Mouse (Mus musculus) kidney, embryonic 14.5 days (tissue): ENCODE data around the gene Smoc1. TPM values are rescaled to one million over a fixed set of nuclear protein-coding genes. Genes with fewer than 3 reads are reported as not detected.

Experiments
- ATAC-seq: fragments of 200-750 bp; cut with Nextera tagmentation; 2 replicates; pipeline ENCODE4 v1.8.0; 2017; ENCODE audit warnings: moderate number of reproducible peaks, mild to moderate bottlenecking, moderate TSS enrichment, moderate library complexity; ENCODE audit not compliant: low FRiP score, low TSS enrichment
- H3K27ac ChIP-seq: fragments of 300-500 bp; sonication (generic); 2 replicates; pipeline ENCODE4 v1.5.1; 2014; ENCODE audit warnings: low read depth, mild to moderate bottlenecking, low read length, moderate library complexity, mixed read lengths
- H3K27me3 ChIP-seq: fragments of 300-500 bp; sonication (generic); 2 replicates; pipeline ENCODE4 v1.6.1; 2014; ENCODE audit warnings: mild to moderate bottlenecking, low read length; ENCODE audit not compliant: control insufficient read depth, insufficient read depth
- H3K36me3 ChIP-seq: fragments of 300-500 bp; sonication (generic); 2 replicates; pipeline ENCODE4 v1.6.1; 2014; ENCODE audit warnings: low read length, mixed read lengths; ENCODE audit not compliant: control insufficient read depth, insufficient read depth
- H3K4me1 ChIP-seq: fragments of 300-500 bp; sonication (generic); 2 replicates; pipeline ENCODE4 v1.6.1; 2014; ENCODE audit warnings: low read length, mixed read lengths; ENCODE audit not compliant: control insufficient read depth, insufficient read depth
- H3K4me2 ChIP-seq: fragments of 300-500 bp; sonication (generic); replicated peaks from 2 replicates; pipeline ENCODE4 v1.6.1; 2014; ENCODE audit warnings: low read depth, mild to moderate bottlenecking, low read length
- H3K4me3 ChIP-seq: fragments of 300-500 bp; sonication (generic); 2 replicates; pipeline ENCODE4 v1.5.1; 2014; ENCODE audit warnings: mild to moderate bottlenecking, low read length
- H3K9ac ChIP-seq: fragments of 300-500 bp; sonication (generic); 2 replicates; pipeline ENCODE4 v1.6.1; 2014; ENCODE audit warnings: low read depth, mild to moderate bottlenecking, low read length, moderate library complexity
- H3K9me3 ChIP-seq: fragments of 300-500 bp; sonication (generic); 2 replicates; pipeline ENCODE4 v1.6.1; 2016; ENCODE audit warnings: low read length; ENCODE audit not compliant: control insufficient read depth
- WGBS: fragments of 180-500 bp; shearing (Covaris S2); extraction: QIAGEN DNeasy Blood & Tissue Kit; methylation state at CpG from one replicate; pipeline ENCODE4 v1.1.7; 2014; 5-methylcytosine and 5-hydroxymethylcytosine counted together
- polyA plus RNA-seq: library from polyadenylated mRNA; unstranded; fragments of >200 nt; fragmentation: Nextera tagmentation; extraction: Ambion mirVana; gene quantifications from 2 replicates; pipeline ENCODE4 v1.2.1, GENCODE M21; 2014

The Smoc1 gene
- polyA plus RNA-seq, 1 experiment from 2014 or later = 1.0 TPM

DNA sequence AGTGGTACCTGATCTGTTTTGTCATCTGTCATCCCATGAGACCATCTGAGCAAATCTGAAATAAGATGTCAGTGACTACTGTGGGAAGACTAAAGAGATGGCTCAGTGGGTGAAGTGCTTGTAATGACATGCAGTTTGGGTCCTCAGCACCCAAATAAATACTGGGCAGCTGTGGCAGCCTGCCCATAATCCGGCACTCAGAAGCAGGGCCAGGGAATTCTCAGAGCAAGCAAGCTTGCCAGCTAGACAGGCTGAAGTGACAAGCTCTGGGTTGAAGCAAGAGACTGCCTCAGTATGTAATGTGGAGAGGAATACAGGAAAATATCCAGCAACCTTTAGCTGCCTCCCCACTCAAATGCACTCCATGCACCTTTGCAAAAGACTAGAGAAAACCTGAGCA is 58.6 kb downstream of the Smoc1 start:
- Histone ChIP-seq H3K27me3 (peaks cover 6% of the 10 kb centered on the region; the same call in 1 of the 2 replicates), H3K4me2 (no peak overlapping the region), H3K9me3 (no peaks in the 10 kb centered on the region), H3K36me3 (no peaks in the 10 kb centered on the region), H3K4me3 (no peak overlapping the region), H3K9ac (no peak overlapping the region), H3K27ac (no peak overlapping the region), H3K4me1 (no peaks in the 10 kb centered on the region)
- 63% methylated on average over 1 of the region's 1 CpGs for WGBS
- no peak for ATAC-seq

DNA sequence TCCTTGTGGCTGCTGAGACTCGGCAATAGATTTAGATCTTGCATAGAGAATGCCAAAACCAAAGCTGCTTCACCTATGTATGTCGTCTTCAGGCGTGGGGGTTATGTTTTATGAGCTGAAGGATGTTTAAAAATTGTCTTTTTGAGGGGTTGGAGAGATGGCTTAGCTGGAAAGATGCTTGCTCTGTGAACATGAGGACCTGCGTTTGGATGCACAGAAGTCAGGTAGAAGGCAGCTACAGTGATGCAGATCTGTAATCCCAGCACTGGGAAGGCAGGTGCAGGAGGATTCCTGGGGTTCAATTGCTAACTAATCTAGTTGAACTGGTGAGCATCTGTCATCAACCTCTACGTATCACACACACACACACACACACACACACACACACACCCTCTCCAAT is 61.5 kb downstream of the Smoc1 start:
- Histone ChIP-seq H3K4me1 (no peaks in the 10 kb centered on the region), H3K27me3 (peaks cover 16% of the 10 kb centered on the region; the same call in 1 of the 2 replicates), H3K9ac (no peak overlapping the region), H3K9me3 (no peaks in the 10 kb centered on the region), H3K27ac (no peak overlapping the region), H3K36me3 (no peaks in the 10 kb centered on the region), H3K4me2 (no peak overlapping the region), H3K4me3 (no peak overlapping the region)
- 24% methylated on average over 5 of the region's 5 CpGs for WGBS
- ATAC-seq = no peak

DNA sequence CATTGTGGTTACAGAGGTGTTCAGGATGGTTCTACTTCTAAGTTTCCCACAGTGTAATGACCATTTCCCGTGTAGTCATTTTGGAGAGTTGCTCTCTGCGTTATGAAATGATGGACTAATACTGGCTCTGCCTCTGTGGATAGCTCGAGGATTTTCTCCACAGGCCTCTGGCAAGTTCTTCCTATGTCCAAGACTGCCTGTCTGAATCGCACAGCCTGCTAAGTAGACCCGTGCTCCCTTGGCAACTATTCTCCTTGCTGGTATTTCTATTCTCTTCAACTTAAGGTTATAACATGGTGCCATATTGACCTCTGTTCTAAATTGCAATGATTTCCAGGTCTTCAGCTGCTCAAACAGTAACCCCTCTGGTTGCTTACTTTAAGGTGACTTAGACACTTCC is 65.0 kb downstream of the Smoc1 start:
- no peak overlapping the region for H3K9ac ChIP-seq
- no peak overlapping the region for H3K4me3 ChIP-seq
- no peak overlapping the region for H3K27ac ChIP-seq
- H3K4me2 ChIP-seq = no peak overlapping the region
- peaks cover 16% of the 10 kb centered on the region; the same call in 1 of the 2 replicates for H3K27me3 ChIP-seq
- H3K4me1 ChIP-seq = no peaks in the 10 kb centered on the region; the same call in 1 of the 2 replicates
- ATAC-seq = no peak
- H3K9me3 ChIP-seq = no peaks in the 10 kb centered on the region
- 83% methylated on average over 5 of the region's 5 CpGs for WGBS
- H3K36me3 ChIP-seq = no peaks in the 10 kb centered on the region

- Histone ChIP-seq H3K36me3 (no peaks in the 10 kb centered on the region), H3K9ac (no peak overlapping the region), H3K4me1 (no peaks in the 10 kb centered on the region; the same call in 1 of the 2 replicates), H3K9me3 (no peaks in the 10 kb centered on the region), H3K4me2 (no peak overlapping the region), H3K27ac (no peak overlapping the region), H3K4me3 (no peak overlapping the region), H3K27me3 (peaks cover 10% of the 10 kb centered on the region; the same call in 1 of the 2 replicates)
- ATAC-seq = no peak
- 77% methylated on average over 3 of the region's 3 CpGs for WGBS
Measured at GRCm38 (mm10) chr12:81092641-81093040, 66.0 kb downstream of the Smoc1 start.

- no peak overlapping the region for H3K4me2 ChIP-seq
- no peak overlapping the region for H3K9ac ChIP-seq
- no peaks in the 10 kb centered on the region for H3K36me3 ChIP-seq
- H3K9me3 ChIP-seq = no peaks in the 10 kb centered on the region
- H3K4me3 ChIP-seq = no peak overlapping the region
- no peak overlapping the region for H3K27ac ChIP-seq
- H3K4me1 ChIP-seq = no peaks in the 10 kb centered on the region; the same call in 1 of the 2 replicates
- H3K27me3 ChIP-seq = peaks cover 10% of the 10 kb centered on the region; the same call in 1 of the 2 replicates
- WGBS = 53% methylated on average over 7 of the region's 7 CpGs
- no peak for ATAC-seq
Measured at GRCm38 (mm10) chr12:81093211-81093610, 66.6 kb downstream of the Smoc1 start.

DNA sequence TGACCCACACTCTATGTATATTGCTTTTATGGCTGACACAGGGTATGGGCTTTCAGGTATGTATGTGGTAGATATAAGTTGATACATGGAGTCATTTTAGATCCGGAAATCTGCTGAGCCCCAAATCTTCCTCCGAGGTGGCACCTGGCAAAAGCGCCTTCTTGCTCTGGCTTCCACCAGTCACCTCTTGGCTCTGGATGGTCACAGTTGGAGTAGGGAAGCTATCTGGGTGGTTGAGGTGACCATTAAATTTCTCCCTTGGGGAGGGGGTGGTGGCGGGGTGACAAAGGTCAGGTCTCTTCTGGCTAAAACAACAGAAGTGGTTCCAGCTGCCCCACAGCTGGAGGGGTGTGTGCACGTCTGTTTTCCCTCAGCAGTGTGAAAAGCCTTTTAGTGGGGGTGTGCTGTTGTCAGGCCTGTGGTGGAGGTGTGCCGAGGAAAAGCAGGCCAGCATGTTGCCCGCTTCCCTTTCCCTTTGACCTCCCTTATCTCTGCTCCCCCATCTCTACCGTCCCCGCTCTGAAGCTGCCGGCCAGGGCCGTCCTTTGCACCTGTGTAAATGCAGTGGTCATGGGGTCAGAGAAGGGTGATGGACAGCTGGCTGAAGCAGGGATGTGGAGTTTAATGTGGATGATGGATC is 68.3 kb downstream of the Smoc1 start:
- H3K4me3 ChIP-seq = no peak overlapping the region
- no peaks in the 10 kb centered on the region; the same call in 1 of the 2 replicates for H3K4me1 ChIP-seq
- peaks cover 10% of the 10 kb centered on the region; the same call in 1 of the 2 replicates for H3K27me3 ChIP-seq
- no peaks in the 10 kb centered on the region for H3K9me3 ChIP-seq
- no peak overlapping the region for H3K4me2 ChIP-seq
- H3K9ac ChIP-seq = no peak overlapping the region
- 13% methylated on average over 11 of the region's 11 CpGs for WGBS
- H3K27ac ChIP-seq = no peak overlapping the region
- H3K36me3 ChIP-seq = no peaks in the 10 kb centered on the region
- no peak; the same call in 1 of the 2 replicates for ATAC-seq

DNA sequence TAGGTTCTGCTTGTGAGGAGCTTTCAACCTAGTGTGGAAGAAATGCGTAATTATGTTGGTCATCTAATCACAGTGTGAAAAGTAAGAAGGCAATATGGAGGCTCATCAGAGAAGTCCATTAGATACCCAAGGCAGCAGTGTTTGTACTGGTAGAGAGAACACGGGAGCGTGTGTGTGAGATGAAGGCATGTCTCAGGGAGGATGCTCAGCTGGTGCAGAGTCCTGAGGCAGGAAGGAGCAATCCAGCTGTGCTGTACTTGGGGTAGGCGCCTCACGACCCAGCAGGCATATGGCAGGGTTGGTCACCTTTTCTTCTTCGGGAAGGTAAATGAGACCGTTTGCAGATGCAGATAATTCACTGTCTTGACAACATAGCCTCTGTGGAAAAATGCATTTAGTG is 70.7 kb downstream of the Smoc1 start:
- Histone ChIP-seq H3K9me3 (no peaks in the 10 kb centered on the region), H3K27ac (no peak overlapping the region), H3K4me2 (no peak overlapping the region), H3K27me3 (peaks cover 2% of the 10 kb centered on the region; the same call in 1 of the 2 replicates), H3K4me3 (no peak overlapping the region), H3K36me3 (no peaks in the 10 kb centered on the region), H3K4me1 (no peaks in the 10 kb centered on the region; the same call in 1 of the 2 replicates), H3K9ac (no peak overlapping the region)
- WGBS = 70% methylated on average over 7 of the region's 7 CpGs
- ATAC-seq = no peak

- Histone ChIP-seq H3K4me2 (no peak overlapping the region), H3K4me3 (no peak overlapping the region), H3K4me1 (no peaks in the 10 kb centered on the region; the same call in 1 of the 2 replicates), H3K27ac (no peak overlapping the region), H3K27me3 (no peaks in the 10 kb centered on the region), H3K36me3 (no peaks in the 10 kb centered on the region), H3K9ac (no peak overlapping the region), H3K9me3 (no peaks in the 10 kb centered on the region)
- no peak for ATAC-seq
- WGBS = 46% methylated on average over 4 of the region's 4 CpGs
Measured at GRCm38 (mm10) chr12:81097738-81098137, 71.1 kb downstream of the Smoc1 start.

DNA sequence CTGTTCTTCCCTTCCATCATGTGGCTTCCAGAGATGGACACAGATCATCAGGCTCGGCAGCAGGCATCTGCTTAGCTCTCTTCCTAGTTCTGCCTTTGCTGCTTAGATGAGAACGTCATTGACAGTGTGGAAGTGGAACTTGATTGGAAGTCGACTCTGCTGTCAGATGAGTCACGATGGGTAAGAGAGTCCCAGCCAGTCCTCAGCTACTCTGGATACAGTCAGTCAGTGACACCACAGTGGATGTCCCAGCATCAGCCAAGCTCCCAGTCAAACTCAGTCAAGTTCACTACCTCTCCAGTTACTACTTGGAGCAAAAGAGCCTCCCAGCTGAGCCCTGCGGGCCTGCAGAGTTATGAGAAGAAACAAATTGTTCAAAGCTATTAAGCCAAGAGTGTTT is 72.6 kb downstream of the Smoc1 start:
- Histone ChIP-seq H3K36me3 (no peaks in the 10 kb centered on the region), H3K4me2 (no peak overlapping the region), H3K27ac (no peak overlapping the region), H3K4me3 (no peak overlapping the region), H3K9ac (no peak overlapping the region), H3K4me1 (no peaks in the 10 kb centered on the region; the same call in 1 of the 2 replicates), H3K27me3 (no peaks in the 10 kb centered on the region), H3K9me3 (no peaks in the 10 kb centered on the region)
- 72% methylated on average over 5 of the region's 5 CpGs for WGBS
- ATAC-seq = no peak
